Mouse (Mus musculus) bone marrow, adult 2 months (tissue): ENCODE measurements at regions not wholly inside any gene's neighbourhood (a gene's known extent, or its start where the extent isn't known, plus 50 kb on each side); places are given as distances from the start of the nearest gene placed in this dataset.

Experiments used
- CTCF ChIP-seq: fragments of 200-500 bp; IDR thresholded peaks from 2 replicates; pipeline ENCODE4 v1.5.1; 2011; ENCODE audit warnings: low read length, control low read depth; ENCODE audit not compliant: control insufficient read depth, insufficient read depth
- POLR2A ChIP-seq: fragments of 200-500 bp; IDR thresholded peaks from 2 replicates; pipeline ENCODE4 v1.6.1; 2011; ENCODE audit warnings: low read depth, mild to moderate bottlenecking, control low read depth, low read length, borderline replicate concordance; ENCODE audit not compliant: control insufficient read depth

- TF ChIP-seq CTCF (no peak), POLR2A (no peak)
Observed at GRCm38 (mm10) chr14:105482644-105483351, 224.4 kb downstream of the Ndfip2 start.
